Mouse (Mus musculus): ENCODE data around the gene Fcamr.

- TF ChIP-seq CTCF (IDR thresholded peaks at IDR 0.05; ENCODE audit: borderline replicate concordance, insufficient read depth, low read depth, low read length) (no peak), POLR2A (IDR thresholded peaks at IDR 0.05; ENCODE audit: borderline replicate concordance, insufficient read depth, low read length) (no peak)
Observed at GRCm38 (mm10) chr1:130779867-130780266, 20.8 kb upstream of the Fcamr start.

All from cerebellum, adult 2 months (tissue).